Mouse (Mus musculus): ENCODE measurements around the gene Fem1b.
"Not testable (repeated sequence)": the region's sequence is repeated elsewhere in the genome, so short reads cannot be mapped to it uniquely, and the experiment has no call there.

The Fem1b gene

GRCm38 (mm10) chr9:62811516-62812121 lies at the start of gene Fem1b:
TSS of gene Fem1b (minus strand) at chr9:62811934.
- DNase-seq, result peak; percentile 80

DNA sequence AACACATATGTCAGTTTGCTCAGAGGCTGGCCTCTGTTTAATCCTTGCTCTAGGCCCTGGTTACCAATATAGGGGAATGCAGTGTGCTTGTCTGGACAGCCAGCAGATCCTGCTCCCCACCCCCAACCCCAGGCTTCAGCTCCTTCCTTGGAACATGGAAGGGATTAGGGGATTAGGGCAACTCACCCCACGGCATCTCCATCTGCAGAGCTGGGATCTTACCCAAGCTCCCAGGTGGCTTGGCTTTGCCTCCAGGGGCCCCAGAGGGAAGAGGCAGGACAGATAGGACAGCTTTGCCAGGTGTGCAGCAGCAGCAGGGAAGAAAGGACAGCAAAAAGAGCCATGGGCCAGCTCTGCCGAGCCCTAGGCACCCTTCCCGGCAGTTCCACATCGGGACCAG lies 49.1 kb upstream of the Fem1b start:
- no peak for DNase-seq

DNA sequence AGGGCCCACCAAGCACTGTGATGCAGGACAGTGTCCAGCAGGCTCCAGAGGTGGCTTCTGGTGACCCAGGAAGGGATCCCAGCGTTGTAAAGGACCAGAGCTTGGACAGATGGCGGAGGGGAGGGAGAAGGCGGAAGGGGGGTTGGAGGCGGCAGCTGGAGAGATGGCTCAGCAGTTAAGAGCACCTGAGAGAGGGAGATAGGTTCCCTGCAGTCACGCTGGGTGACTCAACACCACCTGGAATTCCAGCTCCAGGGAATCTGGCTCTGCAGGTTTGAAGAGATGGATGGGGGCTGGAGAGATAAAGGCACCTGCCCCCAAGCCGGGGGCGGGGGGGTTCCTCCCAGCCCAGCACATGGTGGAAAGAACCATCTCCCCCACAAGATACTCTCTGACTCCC lies 48.4 kb upstream of the Fem1b start:
- DNase-seq, result not testable (repeated sequence)

DNA sequence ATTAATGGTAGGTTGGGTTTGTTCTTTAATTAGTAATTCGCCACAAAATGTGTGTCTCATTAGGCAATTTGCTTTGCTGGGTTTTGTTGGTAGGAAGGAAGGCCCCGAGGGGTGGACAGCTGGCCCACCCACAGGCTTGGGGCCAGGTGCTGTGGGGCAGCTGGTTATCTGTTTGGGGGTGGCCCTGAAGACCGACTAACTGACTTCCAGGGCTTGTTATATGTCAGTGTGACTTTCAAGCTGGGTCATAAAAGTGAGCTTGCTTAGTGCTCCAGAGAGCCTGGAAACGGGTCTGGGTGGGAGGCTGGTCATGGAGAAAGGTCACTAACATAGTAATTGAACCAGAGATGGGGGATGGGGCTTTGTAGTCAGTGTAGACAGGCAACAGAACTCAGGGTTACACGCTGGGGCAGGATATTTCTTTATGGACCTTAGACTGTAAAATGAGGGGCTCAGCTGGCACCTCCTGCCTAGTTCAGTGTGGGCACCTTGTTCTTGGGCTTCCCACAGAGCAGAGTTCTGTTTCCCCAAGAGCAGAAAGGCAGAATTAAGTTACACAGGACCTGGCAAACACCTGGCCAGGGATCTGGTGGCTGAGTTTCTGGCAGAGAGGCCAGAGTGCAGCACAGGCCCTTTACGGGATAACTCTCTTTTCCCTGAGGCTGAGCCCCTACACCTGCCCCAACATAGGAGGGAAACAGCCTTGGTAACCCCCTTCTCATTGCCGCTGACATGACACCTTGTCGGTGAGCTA lies 46.7 kb upstream of the Fem1b start:
- DNase-seq, result no peak

GRCm38 (mm10) chr9:62857719-62858261 lies 46.1 kb upstream of the Fem1b start, which contains the start of gene Calml4:
TSS of gene Calml4 (plus strand) at chr9:62858080.
- peak; percentile 32 for DNase-seq

DNA sequence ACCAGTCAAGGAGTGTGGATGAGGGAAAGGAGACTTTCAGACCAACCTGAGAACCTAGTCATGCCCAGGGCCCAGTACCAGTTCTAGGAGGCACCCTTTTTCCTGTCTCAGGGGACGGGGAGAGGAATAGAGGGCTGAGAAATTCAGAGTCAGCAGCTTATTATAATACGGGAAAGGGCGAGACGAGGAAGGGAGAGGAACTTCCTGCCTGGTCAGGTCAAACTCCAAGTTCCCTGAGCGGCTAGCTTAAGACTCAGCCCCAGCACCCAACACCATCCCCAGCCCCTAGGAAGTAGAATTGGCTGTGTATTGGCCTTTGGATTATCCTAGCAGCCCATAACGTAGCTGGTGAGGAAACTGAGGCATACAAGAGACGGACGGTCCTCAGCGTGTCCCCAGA lies 45.5 kb upstream of the Fem1b start:
- DNase-seq, result no peak

GRCm38 (mm10) chr9:62854483-62854882 lies 42.7 kb upstream of the Fem1b start:
- no peak for DNase-seq

DNA sequence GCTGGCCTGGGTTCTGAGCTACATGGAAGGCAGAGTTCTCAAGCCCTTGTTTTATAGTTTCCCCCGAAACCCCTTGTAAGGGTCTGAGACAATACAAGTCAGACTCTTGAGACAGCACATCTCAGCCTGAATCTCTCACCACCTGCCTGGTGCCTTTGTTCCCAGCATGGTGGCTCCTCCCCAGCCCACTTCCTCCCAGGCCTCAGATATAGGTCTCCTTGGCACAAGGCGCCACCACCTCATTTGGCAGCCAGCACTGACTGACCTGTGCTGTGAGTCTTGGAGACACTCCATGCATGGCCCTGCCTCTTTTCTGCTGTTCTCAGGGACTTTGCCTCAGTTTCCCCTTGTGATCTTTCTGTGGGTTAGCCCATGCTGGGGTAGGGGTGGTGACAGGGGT lies 39.8 kb upstream of the Fem1b start:
- DNase-seq, result no peak

- DNase-seq, result peak; percentile 27
Measured at GRCm38 (mm10) chr9:62848641-62849040, 36.9 kb upstream of the Fem1b start.

- peak; percentile 90 for DNase-seq
Measured at GRCm38 (mm10) chr9:62847694-62848093, 36.0 kb upstream of the Fem1b start.

GRCm38 (mm10) chr9:62844461-62844860 lies 32.7 kb upstream of the Fem1b start:
- DNase-seq, result no peak

- no peak for DNase-seq
Measured at GRCm38 (mm10) chr9:62843356-62844024, 31.8 kb upstream of the Fem1b start.

DNA sequence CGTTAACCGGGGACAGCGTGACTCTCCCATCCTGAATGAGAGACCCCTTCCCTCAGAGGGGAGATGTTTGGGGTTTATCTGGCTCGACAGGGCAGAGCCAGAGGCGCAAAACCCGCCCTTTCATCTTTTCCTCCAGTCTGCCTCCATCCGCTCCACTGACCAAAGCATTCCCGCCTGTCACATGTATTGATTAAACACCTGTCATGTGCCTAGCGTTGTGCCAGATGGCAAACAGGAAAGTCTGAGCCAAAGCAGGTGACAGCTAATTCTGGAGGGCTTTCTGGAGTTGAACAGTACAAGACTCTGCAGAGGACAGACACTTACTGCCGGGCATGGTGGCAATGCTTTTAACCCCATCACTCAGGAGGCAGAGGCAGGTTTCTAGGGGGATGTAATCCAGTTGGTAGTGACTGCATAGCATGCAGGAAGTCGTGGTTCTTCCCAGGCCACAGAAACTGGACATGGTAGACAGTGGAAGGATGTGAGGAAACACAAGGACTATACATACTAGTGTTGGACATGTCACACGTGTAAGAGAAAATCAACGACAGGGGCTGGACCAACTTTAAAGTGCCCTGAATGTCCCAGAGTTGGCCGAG lies 27.5 kb upstream of the Fem1b start:
- no peak for DNase-seq

DNA sequence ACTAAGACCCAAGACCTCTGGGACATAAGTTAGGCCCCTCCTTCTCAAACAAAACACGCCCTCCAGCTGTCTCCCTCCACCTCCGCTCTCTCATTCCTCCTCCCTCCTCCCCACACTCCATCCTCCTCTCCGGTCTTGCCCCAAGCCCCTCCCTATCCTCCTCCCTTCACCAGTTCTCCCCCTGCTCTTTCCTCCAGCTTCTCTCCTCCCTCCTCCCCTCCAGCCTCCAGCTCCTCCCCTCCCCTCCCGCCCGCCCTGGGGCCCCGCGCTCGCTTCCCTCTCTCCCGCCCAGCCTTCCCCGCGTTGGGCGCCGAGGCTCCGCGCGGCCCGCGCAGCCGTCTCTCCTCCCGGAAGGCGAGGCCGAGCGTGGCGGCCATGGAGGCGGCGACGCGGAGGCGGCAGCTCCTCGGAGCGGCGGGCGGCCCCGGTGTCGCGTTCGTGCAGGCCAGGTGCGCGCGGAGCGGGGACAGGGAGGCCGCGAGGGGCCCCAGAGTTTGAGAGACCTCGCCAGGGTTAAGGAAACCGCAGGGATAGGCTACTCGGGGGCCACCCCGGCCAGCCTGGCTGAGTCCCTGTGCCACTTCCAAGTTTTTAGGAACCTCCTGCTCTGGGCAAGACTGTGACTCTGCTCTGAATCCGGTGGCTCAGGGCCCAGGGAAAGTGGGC lies 26.9 kb upstream of the Fem1b start, which contains the start of gene Cln6:
Gene Cln6 (plus strand): TSS at position 280 of the 666 bp plus-strand sequence.
- peak; percentile 58 for DNase-seq

GRCm38 (mm10) chr9:62838146-62838505 lies 26.4 kb upstream of the Fem1b start:
- DNase-seq, result no peak

DNA sequence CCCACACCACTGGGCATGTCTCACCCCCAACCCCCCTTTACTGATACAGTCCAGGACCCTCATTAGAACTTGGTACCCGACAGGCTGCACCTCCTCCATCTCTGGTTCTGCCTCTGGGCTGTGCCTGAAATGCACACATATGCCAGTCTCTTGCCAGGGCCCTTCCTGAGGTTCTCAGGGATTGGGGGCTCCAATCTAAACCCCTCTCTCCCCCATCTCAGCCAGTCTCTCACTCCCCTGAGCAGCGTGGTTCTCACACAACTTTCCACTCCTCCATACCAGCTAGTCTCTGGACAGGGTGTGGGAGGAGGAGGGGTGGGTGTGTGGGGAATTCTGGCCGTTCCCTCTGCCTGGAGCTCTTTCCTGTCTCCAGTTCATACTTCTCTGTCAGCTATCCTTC lies 25.9 kb upstream of the Fem1b start:
- no peak for DNase-seq

GRCm38 (mm10) chr9:62835705-62836446 lies 24.1 kb upstream of the Fem1b start:
- no peak for DNase-seq

DNA sequence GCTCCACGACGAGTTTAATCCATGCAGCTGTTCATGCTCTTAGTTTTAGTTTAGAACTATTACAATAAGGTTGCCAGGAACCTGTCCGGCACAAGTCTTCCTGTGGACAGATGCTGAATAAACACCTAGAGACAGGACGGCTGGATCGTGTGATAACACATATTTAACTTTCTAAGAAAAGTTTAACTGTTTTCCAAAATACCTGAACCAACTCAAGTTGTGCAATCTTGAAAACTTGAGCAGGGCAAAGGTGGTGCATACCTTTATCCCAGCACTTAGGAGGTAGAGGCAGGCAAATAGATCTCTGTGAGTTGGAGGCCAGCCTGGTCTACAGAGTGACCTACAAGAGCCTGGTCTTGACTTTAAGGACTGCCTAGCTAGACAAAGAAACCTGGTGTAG lies 23.2 kb upstream of the Fem1b start:
- DNase-seq, result no peak

DNA sequence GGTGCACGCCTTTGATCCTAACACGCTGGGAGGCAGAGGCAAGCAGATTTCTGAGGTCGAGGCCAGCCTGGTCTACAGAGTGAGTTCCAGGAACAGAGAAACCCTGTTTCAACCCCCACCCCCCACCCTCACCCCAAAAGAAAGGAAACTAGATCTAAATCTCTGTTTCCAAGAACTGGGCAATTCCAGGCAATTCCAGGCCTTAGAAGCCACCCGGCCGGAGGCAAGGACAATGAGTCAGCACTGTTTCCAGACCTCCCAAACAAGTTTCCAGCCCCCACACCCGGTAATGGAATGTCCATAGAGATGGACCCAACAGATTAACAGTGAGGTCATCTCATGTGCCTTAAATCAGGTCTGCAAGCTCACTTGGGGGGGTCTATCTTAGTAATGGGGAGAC lies 18.1 kb upstream of the Fem1b start:
- DNase-seq, result no peak

GRCm38 (mm10) chr9:62828662-62829086 lies 16.9 kb upstream of the Fem1b start:
- DNase-seq, result peak; percentile 92

GRCm38 (mm10) chr9:62827939-62828652 lies 16.4 kb upstream of the Fem1b start:
- DNase-seq, result no peak

Data from right cerebral cortex, postnatal 4 days (tissue).